Mouse (Mus musculus) splenic B cell, adult 2 months (primary cell): ENCODE results near the gene Il16.

Source experiments
- DNase-seq: peaks from one replicate; pipeline ENCODE4 v3.0.0-alpha.2; 2011; ENCODE audit warnings: low read depth, low spot score
- H3K27me3 ChIP-seq: 2 replicates; pipeline ENCODE4 v1.6.1; 2012; ENCODE audit warnings: mild to moderate bottlenecking, low read length, moderate library complexity, mixed read lengths; ENCODE audit not compliant: control insufficient read depth, poor library complexity, insufficient read depth, severe bottlenecking
- H3K36me3 ChIP-seq: 2 replicates; pipeline ENCODE4 v1.6.1; 2012; ENCODE audit warnings: mild to moderate bottlenecking, low read length, moderate library complexity, mixed read lengths; ENCODE audit not compliant: control insufficient read depth, poor library complexity, insufficient read depth, severe bottlenecking

Gene Il16

DNA sequence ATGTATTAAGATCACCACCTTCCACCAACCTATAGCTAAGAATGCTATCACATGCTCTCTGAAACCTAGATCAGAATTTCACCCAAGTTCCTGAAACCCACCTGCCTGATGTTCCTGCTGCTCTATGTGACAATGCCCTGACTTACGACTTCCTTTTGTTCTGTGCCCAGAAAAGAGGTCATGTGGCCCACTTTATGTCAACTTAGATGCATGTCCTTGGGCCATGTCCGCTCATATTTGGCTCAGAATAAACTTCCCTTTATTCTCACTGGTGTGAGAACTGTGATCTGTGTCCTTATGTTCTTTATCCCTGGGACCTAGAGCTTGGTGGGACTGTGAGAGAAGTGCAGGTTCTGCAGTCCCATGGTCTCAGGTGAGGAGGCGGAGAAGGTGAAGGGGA is 68.2 kb downstream of the Il16 start:
- Histone ChIP-seq H3K36me3 (no peaks in the 10 kb centered on the region), H3K27me3 (no peaks in the 10 kb centered on the region)
- DNase-seq = no peak

DNA sequence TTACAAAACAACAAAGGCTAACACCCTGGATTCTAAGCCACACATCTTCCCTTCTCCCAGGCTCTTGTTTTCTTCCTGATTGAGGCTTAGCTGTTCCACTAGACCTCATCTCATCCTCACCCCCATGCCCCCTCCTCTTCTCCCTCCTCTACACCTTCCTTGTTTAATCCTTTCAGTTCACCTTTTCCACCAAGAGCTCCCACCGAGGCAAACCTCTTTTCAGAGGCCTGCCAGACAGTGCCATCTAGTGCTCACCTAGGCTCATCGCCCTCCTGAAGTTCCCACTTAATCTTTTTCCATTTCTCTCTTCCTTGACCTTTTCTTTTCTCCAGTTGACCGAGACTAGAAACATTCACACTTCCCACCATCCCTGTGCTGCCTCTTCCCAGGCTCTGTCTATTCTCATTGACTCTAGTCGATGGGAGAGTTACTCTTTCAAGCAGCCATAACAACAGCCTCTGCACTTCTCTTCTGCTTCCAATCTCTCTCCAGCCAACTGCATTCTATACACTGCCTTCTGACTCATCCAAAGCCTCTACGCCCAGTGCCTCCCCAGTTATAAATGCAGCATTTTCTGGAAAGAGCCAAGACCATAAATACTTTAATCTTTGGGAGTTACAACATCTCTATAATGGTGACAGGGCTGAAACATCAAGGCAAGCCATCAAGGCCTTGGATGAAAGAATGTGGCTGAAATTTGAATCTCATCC is 69.8 kb downstream of the Il16 start:
- Histone ChIP-seq H3K36me3 (no peaks in the 10 kb centered on the region), H3K27me3 (no peaks in the 10 kb centered on the region)
- peak; percentile 69 for DNase-seq

DNA sequence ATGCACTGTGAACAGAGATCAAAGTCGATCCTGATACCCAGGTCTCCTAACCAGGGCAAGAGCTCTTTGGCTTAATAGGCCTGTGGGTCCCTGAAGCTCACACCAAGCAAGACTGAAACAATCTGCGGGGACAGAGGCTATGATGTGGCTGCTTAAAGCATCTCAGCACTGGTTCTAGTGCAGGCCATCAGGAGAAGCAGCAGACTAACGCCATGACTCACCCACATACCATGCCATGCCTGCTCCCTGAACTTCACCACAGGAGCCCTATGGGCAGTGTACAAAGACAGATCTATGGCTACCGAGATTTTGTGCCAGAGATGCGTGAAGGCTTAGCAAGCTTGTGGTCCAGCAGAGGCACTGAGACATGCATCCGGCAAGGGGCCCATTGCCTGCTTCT is 74.0 kb downstream of the Il16 start:
- Histone ChIP-seq H3K27me3 (no peaks in the 10 kb centered on the region), H3K36me3 (no peaks in the 10 kb centered on the region)
- no peak for DNase-seq

DNA sequence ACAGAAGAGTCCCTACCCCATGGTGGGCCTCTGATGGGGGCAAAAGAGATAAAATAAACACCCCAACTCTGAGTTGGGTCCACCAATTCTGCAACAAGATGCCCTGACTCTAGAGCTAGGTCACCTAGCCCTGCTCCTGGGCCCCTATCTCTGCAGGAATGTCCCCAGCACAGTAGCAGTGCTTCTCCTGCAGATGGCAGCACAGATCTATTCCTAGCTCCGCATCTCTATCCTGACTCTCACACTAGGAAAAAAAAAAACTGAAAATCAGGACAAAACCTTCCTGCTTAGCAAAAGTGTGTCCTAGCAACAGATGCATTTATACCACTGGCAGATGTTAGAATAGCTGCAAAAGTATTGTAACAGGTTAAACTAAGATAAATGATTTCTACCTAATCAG is 76.8 kb downstream of the Il16 start:
- Histone ChIP-seq H3K36me3 (no peaks in the 10 kb centered on the region), H3K27me3 (no peaks in the 10 kb centered on the region)
- DNase-seq = no peak

DNA sequence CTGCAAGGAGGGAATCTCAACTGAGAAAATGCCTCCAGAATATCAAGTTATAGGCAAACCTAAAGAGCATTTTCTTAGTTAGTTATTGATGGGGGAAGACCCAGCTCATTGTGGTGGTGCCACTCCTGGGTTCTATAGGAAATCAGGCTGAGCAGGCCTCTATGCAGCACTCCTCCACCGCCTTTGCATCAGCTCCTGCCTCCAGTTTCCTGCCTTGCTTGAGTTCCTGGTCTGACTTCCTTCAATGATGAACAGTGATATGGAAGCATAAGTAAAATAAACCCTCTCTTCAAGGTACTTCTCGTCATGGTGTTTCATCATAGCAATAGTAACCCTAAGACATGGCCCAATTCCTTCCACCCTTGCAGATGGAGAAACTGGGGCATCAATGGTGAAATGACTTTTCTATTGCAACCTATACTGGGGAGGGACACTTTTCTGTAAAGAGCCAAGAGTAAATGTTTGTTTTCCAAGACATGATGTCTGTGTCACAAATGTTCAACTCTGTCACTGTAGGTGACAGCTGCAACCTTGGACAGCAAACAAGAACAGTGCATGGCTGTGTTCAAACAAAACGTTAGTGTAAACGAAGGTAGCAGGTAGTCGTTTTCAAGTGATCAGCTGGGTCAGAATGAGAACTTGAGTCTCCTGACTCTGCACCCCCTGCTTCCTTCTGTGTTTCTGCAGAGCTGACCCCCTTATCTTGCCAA is 77.4 kb downstream of the Il16 start:
- Histone ChIP-seq H3K36me3 (no peaks in the 10 kb centered on the region), H3K27me3 (no peaks in the 10 kb centered on the region)
- DNase-seq = no peak

DNA sequence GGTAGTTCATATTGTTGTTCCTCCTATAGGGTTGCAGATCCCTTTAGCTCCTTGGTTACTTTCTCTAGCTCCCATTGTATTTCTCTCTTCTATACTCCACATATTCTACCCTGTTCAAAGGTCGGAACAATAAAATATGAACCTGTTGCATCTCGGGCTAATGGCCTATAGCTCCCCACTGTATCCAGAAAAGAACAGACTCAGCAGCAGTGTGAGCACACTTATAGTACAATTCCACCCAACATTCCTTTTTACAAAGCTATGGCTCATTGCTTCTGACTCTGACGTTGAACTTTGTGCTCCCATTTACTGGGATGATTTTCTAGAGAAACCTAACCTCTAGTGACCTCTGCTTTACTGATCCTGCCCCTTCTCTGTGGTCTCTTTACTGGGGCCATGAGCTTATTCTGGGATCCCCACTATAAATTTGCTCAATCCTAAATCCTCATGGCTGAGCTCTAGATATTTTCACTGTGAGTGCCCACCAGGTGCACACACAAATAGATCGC is 79.4 kb downstream of the Il16 start:
- no peak for DNase-seq
- no peaks in the 10 kb centered on the region for H3K36me3 ChIP-seq
- H3K27me3 ChIP-seq = no peaks in the 10 kb centered on the region

DNA sequence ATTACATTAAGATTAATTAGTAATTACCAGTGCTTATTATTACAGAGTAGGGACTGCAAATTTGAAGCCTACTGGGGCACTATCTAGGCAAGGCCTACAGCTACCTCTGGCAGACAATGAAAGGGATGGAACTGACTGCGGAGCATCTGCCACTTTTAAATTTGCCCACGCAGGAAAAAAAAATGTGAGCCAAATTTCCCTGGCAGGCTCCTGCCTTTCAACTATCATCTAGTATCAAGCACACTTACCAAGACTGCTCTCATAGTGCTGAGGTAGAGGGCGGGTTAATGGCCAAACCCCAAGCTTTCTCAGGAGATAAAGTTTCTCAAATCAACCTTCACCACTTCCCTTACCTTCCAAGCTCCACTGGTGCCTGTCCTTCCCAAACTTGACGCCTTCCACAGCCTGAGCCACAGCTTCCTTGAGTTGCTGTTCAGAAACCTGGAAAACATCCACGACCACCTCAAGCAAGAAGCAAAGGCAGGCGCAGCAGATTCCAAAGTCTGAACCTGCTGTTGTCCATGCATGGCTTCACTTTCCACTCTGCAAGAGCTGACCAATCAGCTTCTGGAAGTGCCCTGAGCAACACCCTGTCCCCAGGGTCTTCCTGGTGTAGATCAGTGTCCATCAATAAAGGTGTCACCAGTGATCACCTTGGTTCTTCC is 82.7 kb downstream of the Il16 start:
- H3K27me3 ChIP-seq = no peaks in the 10 kb centered on the region
- no peak for DNase-seq

DNA sequence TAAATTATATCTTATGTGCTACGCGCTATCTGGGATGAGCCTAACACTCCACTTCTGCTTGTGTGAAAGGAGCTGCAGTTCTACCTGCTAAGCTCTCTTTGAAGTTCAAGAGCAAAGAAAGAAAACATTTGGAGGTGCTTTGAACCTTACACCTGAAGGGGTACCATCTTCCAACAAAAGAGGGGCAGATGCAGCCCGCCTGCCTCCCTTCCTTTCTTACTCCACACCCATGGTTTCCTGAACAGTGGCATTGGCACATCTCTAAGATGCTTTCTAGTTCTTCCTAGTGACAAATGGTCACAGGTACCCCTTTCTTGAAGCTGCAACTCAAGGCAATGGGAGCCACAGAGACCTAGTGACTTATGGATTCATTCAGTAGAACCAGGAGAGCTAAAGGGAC is 83.8 kb downstream of the Il16 start:
- no peaks in the 10 kb centered on the region for H3K36me3 ChIP-seq
- DNase-seq = no peak
- H3K27me3 ChIP-seq = no peaks in the 10 kb centered on the region

More for the DNA sequence above, 82.7 kb downstream of the Il16 start:
- H3K36me3 ChIP-seq = no peaks in the 10 kb centered on the region

DNA sequence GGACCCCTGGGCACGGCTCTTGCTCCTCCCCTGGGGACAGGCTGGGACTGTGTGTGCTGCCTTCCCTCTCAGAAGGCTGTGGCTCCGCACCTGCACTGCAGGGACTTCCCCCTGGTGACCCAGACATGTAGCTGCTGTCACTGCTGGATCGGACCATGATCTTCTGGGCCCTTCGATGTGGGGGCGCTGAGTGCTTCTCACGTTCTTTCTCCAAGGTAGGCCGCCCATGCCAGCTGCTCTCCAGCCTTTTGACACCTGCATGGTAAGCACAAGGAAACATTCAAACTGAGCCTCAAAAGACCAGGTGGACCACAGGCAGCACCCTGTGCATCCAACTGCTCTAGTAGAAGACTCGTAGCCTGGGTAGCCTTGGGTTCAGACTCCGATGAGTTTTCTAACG is 84.5 kb downstream of the Il16 start:
- peak; percentile 53 for DNase-seq
- no peaks in the 10 kb centered on the region for H3K27me3 ChIP-seq
- no peaks in the 10 kb centered on the region for H3K36me3 ChIP-seq

DNA sequence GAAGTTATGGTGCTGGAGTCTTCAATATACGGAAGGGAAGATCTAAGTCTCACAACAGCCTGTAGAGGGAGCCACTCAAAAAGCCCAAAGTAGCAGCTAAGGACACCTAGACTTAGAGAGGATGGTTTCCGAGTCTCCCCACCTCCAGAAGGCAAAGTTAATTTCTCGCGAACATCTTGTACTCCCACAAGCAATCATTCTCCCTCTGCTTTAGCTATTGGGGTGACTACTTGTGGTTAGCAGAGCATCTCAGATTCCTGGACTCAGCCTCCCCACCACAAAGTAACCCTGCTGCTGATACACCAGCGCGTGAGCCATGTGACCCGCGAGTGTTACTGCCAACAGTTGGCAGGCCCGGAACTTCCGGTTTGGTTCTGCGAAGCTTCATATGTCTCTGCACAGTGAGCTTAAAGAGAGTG is 85.2 kb downstream of the Il16 start:
- H3K36me3 ChIP-seq = no peaks in the 10 kb centered on the region
- H3K27me3 ChIP-seq = no peaks in the 10 kb centered on the region
- DNase-seq = peak; percentile 61

DNA sequence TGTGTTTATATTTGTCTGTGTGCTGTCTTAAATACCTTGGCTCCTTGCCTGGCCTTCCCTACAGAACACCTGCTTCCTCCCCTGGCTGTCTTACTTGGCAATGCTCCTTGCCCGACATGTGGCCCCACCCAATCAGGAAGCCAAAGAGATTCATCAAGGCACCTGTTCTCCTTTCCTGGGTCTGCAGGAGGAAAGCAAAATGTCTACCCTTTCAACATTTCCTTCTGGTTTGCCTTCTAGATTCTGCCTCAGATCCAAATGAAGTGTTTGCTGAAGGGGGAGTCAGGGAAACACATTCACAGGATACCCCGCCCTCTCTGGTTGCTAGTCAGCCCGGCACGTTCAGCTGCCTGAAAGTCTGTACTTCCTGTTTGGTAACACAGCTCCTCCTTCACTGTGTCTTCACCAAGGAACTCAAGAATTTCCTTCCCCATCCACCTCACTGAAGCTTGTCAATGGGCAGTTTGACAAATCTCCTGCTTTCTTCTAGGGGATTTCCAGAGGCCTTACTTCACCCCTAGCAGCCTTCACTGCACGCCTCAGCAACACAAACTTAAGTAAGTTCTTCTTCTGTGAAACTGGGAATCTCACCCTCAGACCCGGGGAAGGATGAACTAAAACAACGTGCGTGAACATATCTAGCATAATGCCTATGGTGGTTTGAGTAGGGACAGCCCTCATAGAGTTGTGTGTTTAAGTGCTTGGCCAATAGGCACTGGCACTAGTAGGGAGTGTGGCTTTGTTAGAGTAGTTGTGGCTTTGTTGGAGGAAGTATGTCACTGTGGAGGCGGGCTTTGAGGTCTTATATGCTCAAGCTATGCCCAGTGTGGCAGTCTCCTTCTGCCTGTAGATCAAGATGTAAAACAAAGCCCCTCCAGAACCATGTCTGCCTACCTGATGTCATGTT is 86.1 kb downstream of the Il16 start:
- peak; percentile 86 for DNase-seq
- no peaks in the 10 kb centered on the region for H3K27me3 ChIP-seq

DNA sequence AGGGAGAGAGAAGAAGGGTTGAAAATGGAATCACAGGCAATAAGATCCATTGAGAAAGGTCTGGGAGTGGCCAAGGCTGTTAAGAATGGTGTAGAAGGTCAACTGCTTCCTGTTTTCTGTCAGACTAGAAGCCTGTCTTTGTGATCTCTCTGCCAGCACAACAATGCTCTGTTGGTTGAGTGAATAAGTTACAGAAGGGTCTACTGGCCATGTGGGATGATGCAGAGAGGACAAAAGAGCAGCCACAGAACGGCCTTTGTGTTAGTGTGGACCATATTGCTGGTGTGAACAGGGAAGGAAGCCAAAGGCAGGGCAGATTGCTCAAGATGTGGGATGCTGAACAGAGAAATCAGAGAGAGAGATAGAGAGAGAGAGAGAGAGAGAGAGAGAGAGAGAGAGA is 86.8 kb downstream of the Il16 start:
- H3K36me3 ChIP-seq = no peaks in the 10 kb centered on the region
- DNase-seq = peak; percentile 30
- H3K27me3 ChIP-seq = no peaks in the 10 kb centered on the region

More for the DNA sequence above, 86.1 kb downstream of the Il16 start:
- no peaks in the 10 kb centered on the region for H3K36me3 ChIP-seq

DNA sequence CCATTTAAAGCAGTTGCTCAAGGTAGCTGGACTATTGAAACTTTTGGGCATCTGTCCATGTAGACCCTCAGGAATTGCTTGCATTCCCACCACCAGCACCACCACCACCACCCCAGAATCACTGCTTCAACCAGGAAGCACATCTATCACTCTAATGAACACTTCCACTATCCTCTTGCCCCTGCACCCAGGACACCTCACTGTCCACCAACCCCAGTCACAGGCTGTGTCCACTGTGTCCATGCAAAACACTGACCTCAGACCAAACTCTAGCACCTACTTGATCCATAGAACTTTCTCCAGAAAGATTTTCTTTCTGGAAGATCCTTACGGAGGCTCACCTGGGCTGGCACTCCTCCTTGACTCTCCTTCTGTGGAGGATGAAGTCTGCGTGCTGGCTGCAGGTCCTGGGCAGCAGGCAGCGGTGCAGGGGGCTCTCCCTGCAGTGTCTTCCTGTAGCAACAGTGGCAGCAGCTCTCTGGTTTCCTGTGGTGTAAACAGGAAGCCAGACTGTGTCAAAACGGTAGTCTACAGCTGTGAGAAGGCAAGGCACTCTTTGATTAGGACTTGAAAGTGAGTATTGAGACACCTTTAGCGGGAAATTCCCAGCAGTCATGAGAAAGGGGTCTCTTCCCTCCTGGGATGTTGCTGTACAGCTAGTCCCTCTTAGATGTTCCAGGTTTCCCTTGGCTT is 90.4 kb downstream of the Il16 start:
- H3K27me3 ChIP-seq = no peaks in the 10 kb centered on the region
- peak; percentile 81 for DNase-seq

DNA sequence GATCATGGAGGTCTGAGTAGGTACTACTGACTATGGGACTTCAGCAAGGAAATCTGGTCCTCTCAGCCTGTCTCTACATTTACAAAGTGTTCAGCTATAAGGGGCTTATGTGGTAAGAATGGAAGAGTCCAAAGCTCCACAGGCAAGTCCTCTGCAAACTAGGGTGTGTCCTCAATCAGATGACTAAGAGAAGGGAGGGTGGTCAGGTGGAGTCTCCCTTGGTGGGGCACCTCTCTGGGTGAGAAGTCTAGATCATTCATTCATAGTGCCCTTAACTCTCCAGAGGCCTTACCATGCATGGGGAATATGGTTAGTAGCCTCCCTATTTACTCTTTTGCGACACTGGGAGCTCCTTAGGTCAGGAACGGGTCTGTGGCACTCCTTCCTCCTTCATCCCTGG is 91.3 kb downstream of the Il16 start:
- peaks cover 11% of the 10 kb centered on the region for H3K36me3 ChIP-seq
- H3K27me3 ChIP-seq = no peaks in the 10 kb centered on the region
- no peak for DNase-seq

More for the DNA sequence above, 90.4 kb downstream of the Il16 start:
- H3K36me3 ChIP-seq = peaks cover 5% of the 10 kb centered on the region
